Mouse (Mus musculus) liver, embryonic 14.5 days (tissue): ENCODE results near the gene Trp53bp1.

Experiments
- CTCF ChIP-seq: IDR thresholded peaks from 2 replicates; pipeline ENCODE4 v1.5.1; 2016; ENCODE audit warnings: antibody characterized with exemption, low read depth, control low read depth
- EP300 ChIP-seq: IDR thresholded peaks from 2 replicates; pipeline ENCODE4 v1.6.1; 2016; ENCODE audit warnings: antibody characterized with exemption, low read depth

DNA sequence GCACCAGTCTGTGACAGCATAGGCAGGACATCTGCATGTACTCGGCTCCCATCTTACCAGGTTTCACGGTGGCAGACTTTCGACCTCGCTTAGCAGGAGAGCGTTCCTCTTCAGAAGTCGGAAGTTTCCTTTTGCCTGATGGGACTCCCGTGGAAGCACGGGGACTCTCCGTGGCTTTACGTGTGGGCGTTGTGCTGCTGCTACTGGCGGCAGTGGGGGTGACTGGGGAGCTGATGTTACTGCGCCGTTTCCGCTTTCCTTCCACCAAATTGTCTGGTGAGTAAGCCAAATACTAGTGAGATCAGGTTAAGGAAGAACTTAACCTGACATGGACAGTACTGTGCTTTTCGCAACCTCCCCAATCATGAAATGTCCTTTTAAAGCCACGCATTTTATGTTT, 66.9 kb downstream of the Trp53bp1 start:
- TF ChIP-seq CTCF = no peak
- TF ChIP-seq EP300 = no peak
